In genomic region chr11:87578963-87579601, GRCm38 (mm10) we compare ENCODE assay signal across 8 mouse cellular contexts. TPM values are rescaled to one million over a fixed set of nuclear protein-coding genes. Genes with fewer than 3 reads are reported as not detected.
DNase-seq lines count a peak whose midpoint lies in the region; ATAC-seq lines count a peak whose summit lies in the region.

No protein-coding gene starts in this region.

- no peaks in the 10 kb centered on the region for H3K36me3 ChIP-seq in heart, embryonic 15.5 days

- peak; percentile 38 to 65 for DNase-seq in adrenal gland, adult (ENCODE audit: inconsistent age in 2 of 2, low spot score in 1 of 2)
- no peak for DNase-seq in adrenal gland, adult 8-10 months
- DNase-seq in cerebellum, postnatal 36 days = peak; percentile 55 to 58
- peak; percentile 68 for DNase-seq in kidney, postnatal 14 days
- peak; percentile 57 to 83 for DNase-seq in lung, postnatal 4 days
- DNase-seq in gastrocnemius, postnatal 36 days = no peak
- no peak for DNase-seq in adrenal gland, postnatal 10 days

- H3K4me1 ChIP-seq in heart, embryonic 15.5 days (replicated peaks) = peaks cover 43% of the 10 kb centered on the region

- peak overlapping the region; percentile 91 for H3K4me2 ChIP-seq in heart, embryonic 15.5 days

- intact Hi-C loops in gastrocnemius, postnatal 36 days (cut with DNase I) = no loop called here

- no peaks in the 10 kb centered on the region for H3K9me3 ChIP-seq in heart, embryonic 15.5 days (replicated peaks)

- peak overlapping the region; percentile 59 for H3K4me3 ChIP-seq in heart, embryonic 15.5 days

- H3K27me3 ChIP-seq in heart, embryonic 15.5 days = no peaks in the 10 kb centered on the region

- H3K9ac ChIP-seq in heart, embryonic 15.5 days = peak overlapping the region; percentile 64; the same call in 1 of the 2 replicates

- ATAC-seq in heart, embryonic 15.5 days (replicated peaks; ENCODE audit: insufficient number of reproducible peaks, insufficient read depth, low FRiP score, low read depth) = 0 out of 2 replicates have a peak, but pooled peaks have one; percentile 23

- WGBS in heart, embryonic 15.5 days = 14% methylated on average over 10 of the region's 10 CpGs

- peak overlapping the region; percentile 77 for H3K27ac ChIP-seq in heart, embryonic 15.5 days

RNA-seq across cellular contexts. Expression of gene Sept4, which starts 10.4 kb away (rescaled TPM):
- total RNA-seq in adrenal gland, adult 8-10 months (2022) = 100 to 1,000 TPM in 1 of 4 experiments, 10 to 100 TPM in 3; 37.7 to 114 (median 64.6) TPM
- 23.8 and 25.6 TPM in 2 replicates for polyA plus RNA-seq in heart, embryonic 15.5 days (2015; fragmentation: Nextera tagmentation; extraction: Ambion mirVana)
- 10 to 100 TPM; 11.3 to 11.9 TPM for total RNA-seq in gastrocnemius, postnatal 36 days (2021)
- 10 to 100 TPM; 54.9 to 55.4 TPM for total RNA-seq in adrenal gland, postnatal 10 days (2021)

RNA-seq across cellular contexts. Expression of gene Gm11492, which starts 12.6 kb away (rescaled TPM):
- total RNA-seq in adrenal gland, adult 8-10 months (2022) = not detected
- not detected in 2 replicates for polyA plus RNA-seq in heart, embryonic 15.5 days (2015; fragmentation: Nextera tagmentation; extraction: Ambion mirVana)
- not detected for total RNA-seq in gastrocnemius, postnatal 36 days (2021)
- total RNA-seq in adrenal gland, postnatal 10 days (2021) = not detected

RNA-seq across cellular contexts. Expression of gene Mtmr4, which starts 12.9 kb away (rescaled TPM):
- 10 to 100 TPM; 33.5 to 38.1 (median 34.7) TPM for total RNA-seq in adrenal gland, adult 8-10 months (2022)
- polyA plus RNA-seq in heart, embryonic 15.5 days (2015; fragmentation: Nextera tagmentation; extraction: Ambion mirVana) = 13.1 and 18.4 TPM in 2 replicates
- total RNA-seq in gastrocnemius, postnatal 36 days (2021) = 10 to 100 TPM in 1 of 2 experiments, 1 to 10 TPM in 1; 8.9 to 13.4 TPM
- 10 to 100 TPM; 23.9 to 28.4 TPM for total RNA-seq in adrenal gland, postnatal 10 days (2021)

RNA-seq across cellular contexts. Expression of gene Hsf5, which starts 37.9 kb away (rescaled TPM):
- total RNA-seq in adrenal gland, adult 8-10 months (2022) = under 1 TPM in 2 of 4 experiments, not detected in 2; 0.27 to 0.49 TPM
- polyA plus RNA-seq in heart, embryonic 15.5 days (2015; fragmentation: Nextera tagmentation; extraction: Ambion mirVana) = 0.08 and 0.09 TPM in 2 replicates
- total RNA-seq in gastrocnemius, postnatal 36 days (2021) = not detected
- under 1 TPM; 0.12 TPM for total RNA-seq in adrenal gland, postnatal 10 days (2021)

Comparison
In these comparisons a context has a peak if more than half of its experiments do, and no peak if none do; other contexts are left out.
1. DNase-seq: peak in adrenal gland, adult (2 of 2), cerebellum, postnatal 36 days (2 of 2), kidney, postnatal 14 days (single experiment) and lung, postnatal 4 days (2 of 2); none in adrenal gland, adult 8-10 months (single experiment), gastrocnemius, postnatal 36 days (0 of 2) and adrenal gland, postnatal 10 days (single experiment).